Mouse (Mus musculus): ENCODE data around the gene Klhdc8b.
A peak's percentile ranks its signal among the peaks of the same experiment; 100 is the strongest.

Klhdc8b gene

DNA sequence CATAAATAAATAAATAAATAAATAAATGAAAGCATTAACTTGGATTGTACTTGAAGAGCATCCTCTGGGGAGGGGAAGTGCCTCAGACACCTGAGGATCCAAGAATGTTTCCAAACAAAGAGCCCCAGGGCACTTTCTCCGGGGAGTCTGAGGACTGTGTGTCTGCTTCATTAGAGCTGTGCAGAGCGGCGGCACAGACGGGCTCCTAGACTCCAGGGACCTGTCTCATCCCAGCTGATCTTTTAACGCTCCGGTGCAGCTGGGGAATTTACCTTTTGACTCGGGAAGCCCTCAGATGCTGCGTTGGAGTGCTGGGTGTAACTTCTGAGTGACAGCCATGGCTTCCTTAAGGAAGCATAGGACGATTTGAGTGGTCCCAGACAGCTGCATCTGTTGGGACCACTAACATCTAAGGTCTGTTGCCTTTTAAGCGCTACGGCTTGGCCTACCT lies at the start of gene Klhdc8b:
TSS of gene Klhdc8b (minus strand) at position 401 of the 451 bp plus-strand sequence.
- no peak for DNase-seq (ENCODE audit: low spot score)

DNA sequence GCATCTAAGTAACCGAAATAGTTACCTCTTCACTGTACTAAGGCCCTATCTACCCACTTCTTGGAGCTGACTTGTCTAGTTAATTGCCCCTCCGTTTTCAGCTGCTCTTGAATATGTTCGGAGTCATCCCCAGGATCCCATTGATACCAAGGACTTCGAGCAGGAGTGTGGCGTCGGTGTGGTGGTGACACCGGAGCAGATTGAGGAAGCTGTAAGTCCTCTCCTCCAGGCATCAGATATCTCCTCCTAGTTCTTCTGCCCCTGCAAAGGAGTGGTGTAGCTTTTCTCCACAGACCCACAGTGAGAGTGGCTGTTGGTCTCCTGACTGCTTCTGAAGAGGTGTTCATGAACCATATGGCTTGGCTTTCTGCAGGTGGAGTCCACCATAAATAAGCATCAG lies 47.4 kb upstream of the Klhdc8b start:
- no peak for DNase-seq (ENCODE audit: low spot score)

- peak; percentile 91 for DNase-seq (ENCODE audit: low spot score)
Measured at GRCm38 (mm10) chr9:108507619-108508434, 46.4 kb upstream of the Klhdc8b start, which contains the start of gene Qars. Gene Qars (plus strand): TSS chr9:108507706.

- no peak for DNase-seq (ENCODE audit: low spot score)
Measured at GRCm38 (mm10) chr9:108506901-108507300, 45.5 kb upstream of the Klhdc8b start.

- no peak for DNase-seq (ENCODE audit: low spot score)
Measured at GRCm38 (mm10) chr9:108499943-108500342, 38.6 kb upstream of the Klhdc8b start.

DNA sequence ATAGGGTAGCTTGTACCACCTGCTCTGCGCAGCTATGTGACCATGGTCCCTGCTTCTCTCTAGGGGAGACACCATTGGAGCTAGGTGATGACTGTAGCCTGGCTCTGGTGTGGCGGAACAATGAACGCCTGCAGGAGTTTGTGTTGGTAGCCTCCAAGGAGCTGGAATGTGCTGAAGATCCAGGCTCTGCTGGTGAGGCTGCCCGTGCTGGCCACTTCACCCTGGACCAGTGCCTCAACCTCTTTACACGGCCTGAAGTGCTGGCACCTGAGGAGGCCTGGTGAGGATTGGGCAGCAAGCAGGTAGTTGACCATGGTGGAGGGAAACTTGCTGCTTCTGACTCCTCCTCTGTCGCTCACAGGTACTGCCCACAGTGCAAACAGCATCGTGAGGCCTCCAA lies 37.9 kb upstream of the Klhdc8b start:
- DNase-seq (ENCODE audit: low spot score) = no peak

DNA sequence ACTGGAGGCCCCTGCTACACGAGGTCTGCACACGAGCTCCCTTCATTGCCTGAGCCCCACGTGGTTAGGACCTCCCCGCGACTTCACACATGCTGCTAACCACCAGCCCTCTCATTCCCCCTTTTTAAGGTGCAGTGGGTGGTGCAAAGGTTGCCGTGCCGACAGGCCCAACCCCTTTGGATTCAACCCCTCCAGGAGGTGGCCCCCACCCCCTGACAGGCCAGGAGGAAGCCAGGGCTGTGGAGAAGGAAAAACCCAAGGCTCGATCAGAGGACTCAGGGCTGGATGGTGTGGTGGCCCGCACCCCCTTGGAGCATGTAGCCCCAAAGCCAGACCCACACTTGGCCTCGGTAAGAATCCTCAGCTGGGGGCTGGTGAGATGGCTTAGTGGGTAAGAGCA lies 33.5 kb upstream of the Klhdc8b start:
- no peak for DNase-seq (ENCODE audit: low spot score)

- DNase-seq (ENCODE audit: low spot score) = no peak
Measured at GRCm38 (mm10) chr9:108494146-108494825, 32.9 kb upstream of the Klhdc8b start.

DNA sequence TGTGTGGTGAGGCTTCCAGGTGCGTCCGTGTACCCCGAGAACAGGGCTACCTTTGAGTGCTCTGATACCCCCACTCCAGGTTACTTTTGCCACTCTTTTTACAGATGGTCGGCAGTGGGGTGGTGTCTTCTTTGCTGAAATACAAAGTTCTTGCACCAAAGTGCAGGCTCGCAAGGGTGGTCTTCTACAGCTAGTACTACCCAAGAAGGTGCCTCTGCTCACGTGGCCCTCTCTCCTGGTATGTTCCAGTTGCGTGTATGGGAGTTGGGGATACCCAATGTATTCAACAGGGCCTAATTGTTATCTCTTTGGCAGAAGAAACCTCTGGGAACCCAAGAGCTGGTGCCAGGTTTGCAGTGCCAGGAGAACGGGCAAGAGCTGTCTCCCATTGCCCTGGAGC lies 31.9 kb upstream of the Klhdc8b start:
- DNase-seq (ENCODE audit: low spot score) = no peak

- no peak for DNase-seq (ENCODE audit: low spot score)
Measured at GRCm38 (mm10) chr9:108492043-108492750, 30.8 kb upstream of the Klhdc8b start.

GRCm38 (mm10) chr9:108491286-108491580 lies 29.9 kb upstream of the Klhdc8b start:
- DNase-seq (ENCODE audit: low spot score) = no peak

DNA sequence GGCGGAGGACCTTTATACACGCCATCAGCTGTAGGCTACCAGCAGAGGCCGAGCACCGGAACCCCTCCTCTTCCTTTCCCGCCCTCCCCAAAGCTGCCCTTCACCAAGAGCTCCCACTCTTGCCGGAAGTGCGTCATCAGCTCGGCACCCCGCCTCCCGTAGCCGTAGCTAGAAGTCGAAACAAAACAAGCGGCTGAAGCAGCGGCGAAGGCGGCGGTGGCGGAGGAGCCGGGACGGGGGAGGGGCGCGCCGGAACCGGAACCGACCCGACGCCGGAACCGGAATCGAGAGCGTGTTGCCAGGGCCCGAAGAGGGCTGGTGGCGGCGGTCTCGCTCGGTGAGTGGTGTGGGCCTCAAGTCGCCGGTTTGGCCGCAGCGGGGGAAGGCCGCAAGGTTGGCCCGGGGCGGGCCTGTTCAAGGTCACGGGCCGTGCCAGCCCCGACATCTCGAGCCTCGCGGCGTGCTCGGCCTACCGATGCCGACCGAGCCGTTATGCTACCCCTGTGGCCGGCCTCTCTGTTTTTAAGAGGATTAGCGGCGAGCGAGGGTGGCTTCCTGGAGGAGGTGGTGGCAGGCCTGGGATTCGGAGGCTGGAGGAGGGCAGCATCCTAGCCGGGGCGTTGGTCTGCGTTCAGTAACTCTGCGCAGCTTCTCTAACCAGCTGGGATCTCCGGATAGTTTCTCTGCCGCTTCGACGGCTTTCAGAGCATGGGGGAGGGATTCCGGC lies 29.3 kb upstream of the Klhdc8b start, which contains the start of gene Usp19:
TSS of gene Usp19 (plus strand) at position 44 of the 727 bp plus-strand sequence.
- DNase-seq (ENCODE audit: low spot score) = peak; percentile 84

DNA sequence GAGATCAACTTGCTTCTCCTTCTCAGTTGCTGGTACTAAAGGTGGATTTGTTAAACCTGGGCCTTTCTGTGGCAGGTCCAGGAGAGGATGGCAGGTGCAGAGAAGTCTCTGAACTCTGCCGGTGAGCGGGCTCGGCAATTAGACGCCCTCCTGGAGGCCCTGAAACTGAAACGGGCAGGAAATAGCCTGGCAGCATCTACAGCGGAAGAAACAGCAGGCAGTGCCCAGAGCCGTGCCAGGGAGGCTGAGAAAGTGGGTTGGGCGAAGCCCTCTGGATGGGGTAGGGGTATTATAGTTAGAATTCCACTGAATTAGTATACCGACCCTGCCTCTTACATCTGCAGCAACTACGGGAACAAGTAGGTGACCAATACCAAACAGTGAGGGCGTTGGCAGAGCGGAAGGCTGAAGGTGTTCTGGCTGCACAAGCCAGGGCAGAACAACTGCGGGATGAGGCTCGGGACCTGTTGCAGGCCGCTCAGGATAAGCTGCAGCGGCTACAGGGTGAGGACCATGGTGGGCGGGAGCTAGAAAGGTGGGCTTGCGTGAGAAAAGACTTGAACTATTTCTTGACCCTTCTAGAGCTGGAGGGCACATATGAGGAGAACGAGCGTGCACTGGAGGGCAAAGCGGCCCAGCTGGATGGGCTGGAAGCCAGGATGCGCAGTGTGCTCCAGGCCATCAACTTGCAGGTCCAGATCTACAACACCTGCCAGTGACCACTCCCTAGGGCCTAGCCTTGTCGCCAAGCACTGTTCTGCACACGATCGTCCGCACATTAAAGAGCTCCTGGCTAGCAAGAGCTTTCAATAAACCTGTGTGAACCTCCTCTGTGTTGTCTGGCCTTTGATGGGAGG lies 28.5 kb upstream of the Klhdc8b start:
- no peak for DNase-seq (ENCODE audit: low spot score)

GRCm38 (mm10) chr9:108489215-108489614 lies 27.8 kb upstream of the Klhdc8b start:
- no peak for DNase-seq (ENCODE audit: low spot score)

DNA sequence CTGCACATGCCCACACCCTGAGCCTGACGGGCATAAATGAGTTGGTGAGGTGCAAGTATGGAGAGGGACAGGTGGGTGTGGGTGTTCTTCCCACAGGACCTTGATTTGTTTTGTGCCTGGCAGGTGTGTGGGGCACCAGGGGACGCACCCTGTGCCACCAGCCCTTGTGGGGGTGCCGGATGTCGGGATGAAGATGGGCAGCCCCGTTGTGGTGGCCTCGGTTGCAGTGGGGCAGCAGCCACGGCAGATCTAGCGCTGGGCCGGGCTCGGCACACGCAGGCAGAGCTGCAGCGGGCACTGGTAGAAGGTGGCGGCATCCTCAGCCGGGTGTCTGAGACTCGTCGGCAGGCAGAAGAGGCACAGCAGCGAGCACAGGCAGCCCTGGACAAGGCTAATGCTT lies 27.0 kb upstream of the Klhdc8b start:
- no peak for DNase-seq (ENCODE audit: low spot score)

DNA sequence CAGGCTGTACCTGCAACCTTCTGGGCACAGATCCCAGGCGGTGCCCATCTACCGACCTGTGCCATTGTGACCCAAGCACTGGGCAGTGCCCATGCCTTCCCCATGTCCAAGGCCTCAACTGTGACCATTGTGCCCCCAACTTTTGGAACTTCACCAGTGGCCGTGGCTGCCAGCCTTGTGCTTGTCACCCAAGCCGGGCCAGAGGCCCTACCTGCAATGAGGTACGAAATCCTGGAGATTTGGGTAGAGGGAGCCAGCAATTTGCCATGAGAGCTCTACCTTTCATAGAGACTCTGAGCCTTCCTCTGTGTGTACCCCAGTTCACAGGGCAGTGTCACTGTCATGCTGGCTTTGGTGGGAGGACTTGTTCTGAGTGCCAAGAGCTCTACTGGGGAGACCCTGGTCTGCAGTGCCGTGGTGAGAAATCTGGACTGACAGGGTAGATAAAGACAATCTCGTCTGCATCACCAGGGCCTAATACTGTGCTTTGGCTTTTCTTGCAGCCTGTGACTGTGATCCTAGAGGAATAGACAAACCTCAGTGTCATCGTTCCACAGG lies 25.7 kb upstream of the Klhdc8b start:
- DNase-seq (ENCODE audit: low spot score) = no peak

DNA sequence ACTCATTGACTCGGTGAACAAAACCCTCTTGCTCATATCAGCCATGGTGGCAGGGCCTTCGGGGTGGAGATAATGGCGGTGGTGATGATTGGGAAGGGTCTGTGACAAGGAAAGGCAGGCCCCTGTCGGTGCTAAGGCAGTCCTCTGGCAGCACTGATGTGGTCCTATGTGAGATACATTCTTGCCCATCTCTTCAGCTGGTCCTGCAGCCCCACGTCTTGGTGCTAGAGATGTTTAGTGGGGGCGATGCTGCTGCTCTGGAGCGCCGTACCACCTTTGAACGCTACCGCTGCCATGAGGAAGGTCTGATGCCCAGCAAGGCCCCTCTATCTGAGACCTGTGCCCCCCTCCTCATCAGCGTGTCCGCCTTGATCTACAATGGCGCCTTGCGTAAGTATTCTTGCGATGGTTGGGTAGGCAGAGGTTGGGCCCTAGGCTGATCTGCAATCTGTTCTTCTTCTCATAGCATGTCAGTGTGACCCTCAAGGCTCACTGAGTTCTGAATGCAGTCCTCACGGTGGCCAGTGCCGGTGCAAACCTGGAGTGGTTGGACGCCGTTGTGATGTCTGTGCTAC lies 24.0 kb upstream of the Klhdc8b start:
- no peak for DNase-seq (ENCODE audit: low spot score)

DNA sequence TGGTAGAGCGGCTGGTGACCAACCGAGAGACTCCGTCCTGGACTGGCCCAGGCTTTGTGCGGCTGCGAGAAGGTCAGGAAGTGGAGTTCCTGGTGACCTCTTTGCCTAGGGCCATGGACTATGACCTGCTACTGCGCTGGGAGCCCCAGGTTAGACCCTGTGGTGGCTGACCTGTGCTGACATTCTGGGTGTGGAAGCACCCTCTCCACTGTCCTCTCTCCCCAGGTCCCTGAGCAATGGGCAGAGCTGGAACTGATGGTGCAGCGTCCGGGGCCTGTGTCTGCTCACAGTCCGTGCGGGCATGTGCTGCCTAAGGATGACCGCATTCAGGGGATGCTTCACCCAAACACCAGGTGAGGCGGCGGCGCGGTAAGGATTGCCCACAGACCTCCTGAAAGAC lies 22.6 kb upstream of the Klhdc8b start:
- DNase-seq (ENCODE audit: low spot score) = no peak

GRCm38 (mm10) chr9:108483051-108483790 lies 21.8 kb upstream of the Klhdc8b start:
- no peak for DNase-seq (ENCODE audit: low spot score)

Measured in spleen, adult 12 weeks (tissue).